Mouse (Mus musculus): ENCODE results near the gene Eno3.

DNA sequence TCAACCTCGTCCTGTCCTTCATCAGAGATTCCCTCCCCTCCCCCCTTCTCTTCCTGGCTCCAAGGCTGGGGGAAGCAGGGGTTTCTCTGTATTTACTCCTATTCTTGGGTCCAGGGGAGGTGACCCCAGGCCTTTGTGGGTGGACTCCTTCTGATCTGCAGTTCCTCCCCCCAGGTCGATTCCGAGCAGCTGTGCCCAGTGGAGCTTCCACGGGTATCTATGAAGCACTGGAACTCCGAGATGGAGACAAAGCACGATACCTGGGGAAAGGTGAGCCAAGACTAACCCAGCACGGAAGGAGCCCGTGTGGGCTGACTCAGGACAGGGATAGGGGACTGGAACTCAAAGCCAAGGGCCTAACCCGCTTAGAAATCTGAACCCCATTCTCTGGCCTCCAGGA, 989 bp downstream of the Eno3 start:
- no peak for TF ChIP-seq TAL1 (IDR thresholded peaks at IDR 0.05; ENCODE audit: low read length)
- no peak for TF ChIP-seq GATA1 (IDR thresholded peaks at IDR 0.05; ENCODE audit: low read length)

Measured in erythroblast, embryonic 14.5 days (primary cell).